Mouse (Mus musculus) heart, embryonic 12.5 days (tissue): ENCODE measurements around the gene Lancl2. TPM values are rescaled to one million over a fixed set of nuclear protein-coding genes. Genes with fewer than 3 reads are reported as not detected.

Source experiments
- ATAC-seq: fragments of 200-750 bp; cut with Nextera tagmentation; 2 replicates; pipeline ENCODE4 v1.8.0; 2017; ENCODE audit warnings: moderate TSS enrichment, moderate library complexity; ENCODE audit not compliant: insufficient number of reproducible peaks, low FRiP score
- H3K27ac ChIP-seq: fragments of 300-500 bp; sonication (generic); 2 replicates; pipeline ENCODE4 v1.5.1; 2016; ENCODE audit warnings: mild to moderate bottlenecking, moderate library complexity; ENCODE audit not compliant: poor library complexity, severe bottlenecking
- H3K27me3 ChIP-seq: fragments of 300-500 bp; sonication (generic); replicated peaks from 2 replicates; pipeline ENCODE4 v1.6.1; 2016; ENCODE audit warnings: mild to moderate bottlenecking, moderate library complexity
- H3K36me3 ChIP-seq: fragments of 300-500 bp; sonication (generic); 2 replicates; pipeline ENCODE4 v1.6.1; 2016; ENCODE audit warnings: mild to moderate bottlenecking, moderate library complexity
- H3K4me1 ChIP-seq: fragments of 300-500 bp; sonication (generic); replicated peaks from 2 replicates; pipeline ENCODE4 v1.6.1; 2016; ENCODE audit warnings: mild to moderate bottlenecking
- H3K4me2 ChIP-seq: fragments of 300-500 bp; sonication (generic); 2 replicates; pipeline ENCODE4 v1.6.1; 2016; ENCODE audit warnings: mild to moderate bottlenecking, moderate library complexity
- H3K4me3 ChIP-seq: fragments of 300-500 bp; sonication (generic); 2 replicates; pipeline ENCODE4 v1.5.1; 2016; ENCODE audit warnings: mild to moderate bottlenecking
- H3K9ac ChIP-seq: fragments of 300-500 bp; sonication (generic); 2 replicates; pipeline ENCODE4 v1.6.1; 2016; ENCODE audit warnings: mild to moderate bottlenecking, moderate library complexity
- H3K9me3 ChIP-seq: fragments of 300-500 bp; sonication (generic); replicated peaks from 2 replicates; pipeline ENCODE4 v1.6.1; 2016; ENCODE audit warnings: mild to moderate bottlenecking, moderate library complexity
- WGBS: fragments of 180-500 bp; shearing (Covaris S2); methylation state at CpG from one replicate; pipeline ENCODE4 v1.1.7; 2016; 5-methylcytosine and 5-hydroxymethylcytosine counted together
- polyA plus RNA-seq: library from polyadenylated mRNA; unstranded; fragments of >200 nt; fragmentation: Nextera tagmentation; extraction: Ambion mirVana; gene quantifications from 2 replicates; pipeline ENCODE4 v1.2.1, GENCODE M21; 2016

The Lancl2 gene
- polyA plus RNA-seq, 1 experiment from 2014 or later, result 21.1 TPM

- WGBS, result 77% methylated on average over 1 of the region's 1 CpGs
- ATAC-seq, result no peak
- H3K27ac ChIP-seq, result no peak overlapping the region
- H3K27me3 ChIP-seq, result no peaks in the 10 kb centered on the region
- no peak overlapping the region for H3K4me3 ChIP-seq
- H3K9ac ChIP-seq, result no peak overlapping the region
- H3K4me1 ChIP-seq, result peaks cover 5% of the 10 kb centered on the region
- no peak overlapping the region for H3K4me2 ChIP-seq
- H3K9me3 ChIP-seq, result no peaks in the 10 kb centered on the region
- H3K36me3 ChIP-seq, result no peaks in the 10 kb centered on the region
Measured at GRCm38 (mm10) chr6:57742749-57743148, 40.4 kb downstream of the Lancl2 start.

DNA sequence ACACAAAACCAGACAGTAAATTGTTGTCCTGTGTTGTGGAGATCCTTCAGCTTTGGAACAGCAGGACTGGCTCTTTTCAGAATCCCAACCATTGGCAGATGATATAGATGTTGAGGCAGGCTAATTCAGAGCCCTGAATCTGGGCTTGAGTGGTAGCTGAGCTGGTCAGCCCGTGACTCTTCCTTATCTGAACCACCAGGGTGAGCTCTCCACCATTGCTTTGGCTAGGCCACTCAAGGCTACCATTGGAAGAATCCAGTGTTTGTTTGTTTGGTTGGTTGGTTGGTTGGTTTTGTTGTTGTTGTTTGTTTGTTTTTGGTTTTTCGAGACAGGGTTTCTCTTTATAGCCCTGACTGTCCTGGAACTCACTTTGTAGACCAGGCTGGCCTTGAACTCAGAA is 41.0 kb downstream of the Lancl2 start:
- no peak overlapping the region for H3K27ac ChIP-seq
- 0 out of 2 replicates have a peak, but pooled peaks have one; percentile 47 for ATAC-seq
- H3K4me2 ChIP-seq, result no peak overlapping the region
- 0 out of 2 replicates have a peak, but pooled peaks cover 2% of the 10 kb centered on the region for H3K36me3 ChIP-seq
- no peaks in the 10 kb centered on the region for H3K27me3 ChIP-seq
- WGBS, result 61% methylated on average over 2 of the region's 2 CpGs
- no peak overlapping the region for H3K4me3 ChIP-seq
- H3K9me3 ChIP-seq, result no peaks in the 10 kb centered on the region
- H3K9ac ChIP-seq, result no peak overlapping the region
- H3K4me1 ChIP-seq, result peaks cover 5% of the 10 kb centered on the region

DNA sequence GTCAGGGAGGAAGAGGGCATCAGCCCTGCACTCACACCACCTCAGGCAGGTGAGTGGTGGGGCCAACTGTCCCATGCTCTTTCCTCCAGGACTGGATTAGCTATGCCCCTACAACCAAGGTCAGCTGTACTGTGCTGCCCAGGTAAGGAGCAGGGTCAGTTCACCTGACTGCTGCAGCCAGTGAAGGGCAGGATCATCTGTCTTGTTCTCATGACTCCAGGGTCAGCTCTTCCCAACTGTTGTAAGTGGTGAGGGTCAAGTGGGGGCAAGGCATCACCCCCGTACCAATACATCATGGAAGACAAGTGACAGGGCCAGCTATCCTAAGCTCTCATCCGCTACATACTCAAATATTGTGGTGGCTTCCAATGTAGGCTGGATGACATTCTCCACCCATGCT is 41.8 kb downstream of the Lancl2 start:
- no peak overlapping the region for H3K9ac ChIP-seq
- H3K4me2 ChIP-seq, result no peak overlapping the region
- H3K27me3 ChIP-seq, result no peaks in the 10 kb centered on the region
- no peak overlapping the region for H3K4me3 ChIP-seq
- no peak overlapping the region for H3K27ac ChIP-seq
- H3K36me3 ChIP-seq, result 0 out of 2 replicates have a peak, but pooled peaks cover 3% of the 10 kb centered on the region
- peaks cover 5% of the 10 kb centered on the region for H3K4me1 ChIP-seq
- ATAC-seq, result no peak
- WGBS, result 80% methylated on average over 2 of the region's 2 CpGs
- no peaks in the 10 kb centered on the region for H3K9me3 ChIP-seq

GRCm38 (mm10) chr6:57744974-57745747 is 42.8 kb downstream of the Lancl2 start:
- 63% methylated on average over 4 of the region's 4 CpGs for WGBS
- peak overlapping the region; percentile 59 for H3K27ac ChIP-seq

DNA sequence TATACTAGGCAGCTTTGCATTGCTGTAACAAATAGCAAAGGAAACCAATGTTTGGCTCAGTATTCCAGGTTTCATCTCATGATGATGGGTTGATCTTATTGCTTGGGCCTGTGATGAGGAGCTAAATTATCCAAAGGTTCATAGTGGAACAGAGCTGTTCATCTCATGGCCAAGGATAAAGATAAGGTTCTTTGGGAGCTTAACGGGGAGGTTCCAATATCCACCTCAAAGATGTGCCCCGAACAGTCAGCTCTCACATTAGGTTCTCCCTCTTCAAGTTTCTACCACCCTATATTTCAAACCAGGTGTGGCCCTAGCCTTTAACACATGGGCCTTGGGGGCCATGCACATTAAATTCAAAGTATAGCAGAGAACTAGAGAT is 43.4 kb downstream of the Lancl2 start:
- peaks cover 5% of the 10 kb centered on the region for H3K4me1 ChIP-seq
- peak; percentile 29 for ATAC-seq
- no peak overlapping the region for H3K4me3 ChIP-seq
- H3K9ac ChIP-seq, result no peak overlapping the region
- 85% methylated on average over 2 of the region's 2 CpGs for WGBS
- 0 out of 2 replicates have a peak, but pooled peaks cover 3% of the 10 kb centered on the region for H3K36me3 ChIP-seq
- no peak overlapping the region for H3K4me2 ChIP-seq
- no peaks in the 10 kb centered on the region for H3K27me3 ChIP-seq
- no peaks in the 10 kb centered on the region for H3K9me3 ChIP-seq
- H3K27ac ChIP-seq, result peak overlapping the region; percentile 49

More at GRCm38 (mm10) chr6:57744974-57745747, 42.8 kb downstream of the Lancl2 start:
- Histone ChIP-seq H3K4me3 (no peak overlapping the region), H3K9me3 (no peaks in the 10 kb centered on the region), H3K27me3 (no peaks in the 10 kb centered on the region), H3K9ac (no peak overlapping the region), H3K4me1 (peaks cover 5% of the 10 kb centered on the region), H3K36me3 (0 out of 2 replicates have a peak, but pooled peaks cover 3% of the 10 kb centered on the region), H3K4me2 (no peak overlapping the region)
- ATAC-seq, result peak; percentile 95

GRCm38 (mm10) chr6:57753962-57754759 is 51.8 kb downstream of the Lancl2 start:
- no peak overlapping the region for H3K4me2 ChIP-seq
- H3K4me3 ChIP-seq, result no peak overlapping the region
- H3K27ac ChIP-seq, result no peak overlapping the region
- no peaks in the 10 kb centered on the region for H3K4me1 ChIP-seq
- H3K9me3 ChIP-seq, result no peaks in the 10 kb centered on the region
- ATAC-seq, result peak; percentile 69
- no peaks in the 10 kb centered on the region for H3K27me3 ChIP-seq
- peaks cover 38% of the 10 kb centered on the region for H3K36me3 ChIP-seq
- H3K9ac ChIP-seq, result no peak overlapping the region
- 87% methylated on average over 9 of the region's 9 CpGs for WGBS

DNA sequence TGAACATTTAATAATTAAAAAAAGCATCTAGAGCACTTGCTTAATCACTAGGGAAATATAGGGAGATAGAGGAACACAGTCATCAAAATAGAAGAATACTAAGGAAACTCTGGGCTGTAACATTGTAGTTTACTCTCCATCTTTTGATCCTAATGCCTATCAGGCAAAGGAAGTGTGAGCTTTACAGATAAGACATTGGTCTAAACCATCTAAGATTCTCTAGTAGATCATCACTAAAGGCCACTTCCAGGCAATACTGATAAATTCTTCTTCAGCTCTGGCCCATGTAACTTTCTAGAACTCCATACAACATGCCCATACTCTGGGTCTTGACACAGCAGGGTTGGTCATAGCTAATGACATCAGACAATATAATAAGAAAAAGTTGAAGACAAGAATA is 60.7 kb downstream of the Lancl2 start:
- no peak overlapping the region for H3K27ac ChIP-seq
- H3K9ac ChIP-seq, result no peak overlapping the region
- peaks cover 21% of the 10 kb centered on the region for H3K36me3 ChIP-seq
- H3K4me3 ChIP-seq, result no peak overlapping the region
- no peak for ATAC-seq
- no peaks in the 10 kb centered on the region for H3K27me3 ChIP-seq
- no peaks in the 10 kb centered on the region for H3K9me3 ChIP-seq
- no peak overlapping the region for H3K4me2 ChIP-seq
- H3K4me1 ChIP-seq, result peaks cover 23% of the 10 kb centered on the region

- H3K9ac ChIP-seq, result no peak overlapping the region
- no peaks in the 10 kb centered on the region for H3K27me3 ChIP-seq
- no peaks in the 10 kb centered on the region for H3K9me3 ChIP-seq
- no peak for ATAC-seq
- H3K4me1 ChIP-seq, result peaks cover 23% of the 10 kb centered on the region
- H3K27ac ChIP-seq, result no peak overlapping the region
- peaks cover 13% of the 10 kb centered on the region for H3K36me3 ChIP-seq
- 50% methylated on average over 3 of the region's 3 CpGs for WGBS
- no peak overlapping the region for H3K4me2 ChIP-seq
- H3K4me3 ChIP-seq, result no peak overlapping the region
Measured at GRCm38 (mm10) chr6:57765095-57765878, 62.9 kb downstream of the Lancl2 start.

GRCm38 (mm10) chr6:57766287-57766686 is 63.9 kb downstream of the Lancl2 start:
- ATAC-seq, result peak; percentile 88
- Histone ChIP-seq H3K4me1 (peaks cover 23% of the 10 kb centered on the region), H3K27me3 (no peaks in the 10 kb centered on the region), H3K9me3 (no peaks in the 10 kb centered on the region), H3K27ac (no peak overlapping the region), H3K4me3 (no peak overlapping the region), H3K9ac (no peak overlapping the region), H3K4me2 (no peak overlapping the region), H3K36me3 (peaks cover 9% of the 10 kb centered on the region)
- WGBS, result 48% methylated on average over 1 of the region's 1 CpGs

GRCm38 (mm10) chr6:57767112-57767868 is 65.0 kb downstream of the Lancl2 start:
- H3K27me3 ChIP-seq, result no peaks in the 10 kb centered on the region
- peak; percentile 57; the same call in 1 of the 2 replicates for ATAC-seq
- no peak overlapping the region for H3K9ac ChIP-seq
- H3K9me3 ChIP-seq, result no peaks in the 10 kb centered on the region
- H3K27ac ChIP-seq, result no peak overlapping the region
- 40% methylated on average over 8 of the region's 8 CpGs for WGBS
- H3K4me3 ChIP-seq, result no peak overlapping the region
- H3K4me1 ChIP-seq, result peaks cover 23% of the 10 kb centered on the region
- H3K4me2 ChIP-seq, result no peak overlapping the region
- H3K36me3 ChIP-seq, result peaks cover 6% of the 10 kb centered on the region
